Mouse (Mus musculus): Measurements from ENCODE around the gene Psmd5. TPM values are rescaled to one million over a fixed set of nuclear protein-coding genes. Genes with fewer than 3 reads are reported as not detected.
"Not testable (repeated sequence)": the region's sequence is repeated elsewhere in the genome, so short reads cannot be mapped to it uniquely, and the experiment has no call there.

The Psmd5 gene
- polyA plus RNA-seq, 1 experiment = 4.2 TPM

GRCm38 (mm10) chr2:34810775-34811174, 64.0 kb downstream of the Psmd5 start:
- TF ChIP-seq POLR2A (IDR thresholded peaks at IDR 0.05; ENCODE audit: low read depth, low read length) (no peak), CTCF (IDR thresholded peaks at IDR 0.05; ENCODE audit: extremely low read depth, insufficient read length, insufficient replicate concordance, low read depth, low read length) (no peak)
- Histone ChIP-seq H3K27me3 (ENCODE audit: control insufficient read depth, insufficient read depth, low read length) (no peaks in the 10 kb centered on the region), H3K4me3 (ENCODE audit: low read depth, low read length) (no peak overlapping the region), H3K27ac (ENCODE audit: insufficient read depth, low read depth, low read length) (no peak overlapping the region), H3K4me1 (ENCODE audit: control insufficient read depth, insufficient read depth, insufficient read length, low read length) (no peaks in the 10 kb centered on the region), H3K36me3 (ENCODE audit: control insufficient read depth, insufficient read depth, low read length) (peaks cover 51% of the 10 kb centered on the region)
- WGBS = 95% methylated on average over 3 of the region's 3 CpGs

DNA sequence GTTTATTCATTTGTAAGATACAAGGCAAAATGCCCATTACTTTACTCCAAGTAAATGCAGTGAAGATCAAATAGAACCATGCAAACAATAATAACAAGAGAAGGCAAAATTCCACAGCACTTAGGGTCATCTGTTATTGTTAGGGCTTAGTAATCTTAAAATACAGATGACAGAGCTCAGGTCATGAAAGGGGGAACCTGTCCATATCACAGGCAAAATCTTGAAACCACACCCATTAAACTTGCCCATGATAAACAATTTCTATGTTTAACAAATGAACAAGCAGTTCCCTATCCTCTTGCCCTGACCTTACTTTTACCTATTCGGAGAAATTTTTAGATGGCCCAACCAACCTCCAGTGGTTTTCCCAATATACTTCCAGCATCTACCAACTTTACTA, 65.2 kb downstream of the Psmd5 start:
- Histone ChIP-seq H3K4me1 (ENCODE audit: control insufficient read depth, insufficient read depth, insufficient read length, low read length) (no peaks in the 10 kb centered on the region), H3K36me3 (ENCODE audit: control insufficient read depth, insufficient read depth, low read length) (peaks cover 52% of the 10 kb centered on the region), H3K27ac (ENCODE audit: insufficient read depth, low read depth, low read length) (no peak overlapping the region), H3K4me3 (ENCODE audit: low read depth, low read length) (no peak overlapping the region), H3K27me3 (ENCODE audit: control insufficient read depth, insufficient read depth, low read length) (no peaks in the 10 kb centered on the region)
- TF ChIP-seq CTCF (IDR thresholded peaks at IDR 0.05; ENCODE audit: extremely low read depth, insufficient read length, insufficient replicate concordance, low read depth, low read length) (no peak), POLR2A (IDR thresholded peaks at IDR 0.05; ENCODE audit: low read depth, low read length) (no peak)
- 86% methylated on average over 1 of the region's 1 CpGs for WGBS

- TF ChIP-seq CTCF (IDR thresholded peaks at IDR 0.05; ENCODE audit: extremely low read depth, insufficient read length, insufficient replicate concordance, low read depth, low read length) = no peak
- no peak for TF ChIP-seq POLR2A (IDR thresholded peaks at IDR 0.05; ENCODE audit: low read depth, low read length)
- 49% methylated on average over 2 of the region's 2 CpGs for whole genome bisulfite sequencing
- Histone ChIP-seq H3K36me3 (ENCODE audit: control insufficient read depth, insufficient read depth, low read length) (peaks cover 43% of the 10 kb centered on the region), H3K27me3 (ENCODE audit: control insufficient read depth, insufficient read depth, low read length) (no peaks in the 10 kb centered on the region), H3K27ac (ENCODE audit: insufficient read depth, low read depth, low read length) (no peak overlapping the region), H3K4me1 (ENCODE audit: control insufficient read depth, insufficient read depth, insufficient read length, low read length) (no peaks in the 10 kb centered on the region), H3K4me3 (ENCODE audit: low read depth, low read length) (no peak overlapping the region)
Observed at GRCm38 (mm10) chr2:34808057-34808456, 66.7 kb downstream of the Psmd5 start.

DNA sequence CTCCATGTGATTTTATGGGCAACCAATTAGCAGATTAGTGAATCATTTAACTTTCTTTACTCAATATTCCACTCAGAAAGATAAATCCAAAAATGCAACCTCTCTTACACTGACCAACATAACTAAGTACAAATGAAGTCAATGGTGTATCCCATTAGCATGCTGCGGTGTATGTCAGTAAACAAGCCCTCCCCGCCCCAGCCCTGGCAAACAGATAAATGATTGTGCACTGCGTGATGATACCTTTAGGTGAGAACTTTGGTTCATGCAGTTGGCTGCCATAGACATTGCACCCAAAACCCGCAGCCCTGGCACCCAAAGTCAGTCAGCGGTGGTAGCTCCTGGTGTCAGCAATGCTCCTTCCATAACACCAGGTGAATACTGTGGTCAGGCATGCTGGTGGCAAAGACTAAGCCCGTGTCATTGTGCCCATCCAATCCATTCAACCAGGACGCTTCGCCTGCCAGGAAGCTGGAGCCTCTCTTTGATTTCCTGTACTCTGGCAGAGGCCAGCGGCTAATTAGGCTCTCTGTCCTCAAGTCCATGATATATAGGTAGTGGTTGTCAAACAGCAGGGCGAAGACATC, 69.3 kb downstream of the Psmd5 start:
- Histone ChIP-seq H3K27me3 (ENCODE audit: control insufficient read depth, insufficient read depth, low read length) (no peaks in the 10 kb centered on the region), H3K27ac (ENCODE audit: insufficient read depth, low read depth, low read length) (no peak overlapping the region), H3K4me1 (ENCODE audit: control insufficient read depth, insufficient read depth, insufficient read length, low read length) (peaks cover under 1% of the 10 kb centered on the region), H3K4me3 (ENCODE audit: low read depth, low read length) (no peak overlapping the region), H3K36me3 (ENCODE audit: control insufficient read depth, insufficient read depth, low read length) (peaks cover 27% of the 10 kb centered on the region)
- TF ChIP-seq CTCF (IDR thresholded peaks at IDR 0.05; ENCODE audit: extremely low read depth, insufficient read length, insufficient replicate concordance, low read depth, low read length) = no peak
- TF ChIP-seq POLR2A (IDR thresholded peaks at IDR 0.05; ENCODE audit: low read depth, low read length) = no peak
- 85% methylated on average over 10 of the region's 10 CpGs for WGBS

- Histone ChIP-seq H3K27ac (ENCODE audit: insufficient read depth, low read depth, low read length) (no peak overlapping the region), H3K4me1 (ENCODE audit: control insufficient read depth, insufficient read depth, insufficient read length, low read length) (peaks cover 2% of the 10 kb centered on the region), H3K4me3 (ENCODE audit: low read depth, low read length) (no peak overlapping the region), H3K36me3 (ENCODE audit: control insufficient read depth, insufficient read depth, low read length) (peaks cover 24% of the 10 kb centered on the region), H3K27me3 (ENCODE audit: control insufficient read depth, insufficient read depth, low read length) (no peaks in the 10 kb centered on the region)
- WGBS = 38% methylated on average over 1 of the region's 1 CpGs
- TF ChIP-seq CTCF (IDR thresholded peaks at IDR 0.05; ENCODE audit: extremely low read depth, insufficient read length, insufficient replicate concordance, low read depth, low read length) (no peak), POLR2A (IDR thresholded peaks at IDR 0.05; ENCODE audit: low read depth, low read length) (no peak)
Observed at GRCm38 (mm10) chr2:34804815-34805214, 70.0 kb downstream of the Psmd5 start.

DNA sequence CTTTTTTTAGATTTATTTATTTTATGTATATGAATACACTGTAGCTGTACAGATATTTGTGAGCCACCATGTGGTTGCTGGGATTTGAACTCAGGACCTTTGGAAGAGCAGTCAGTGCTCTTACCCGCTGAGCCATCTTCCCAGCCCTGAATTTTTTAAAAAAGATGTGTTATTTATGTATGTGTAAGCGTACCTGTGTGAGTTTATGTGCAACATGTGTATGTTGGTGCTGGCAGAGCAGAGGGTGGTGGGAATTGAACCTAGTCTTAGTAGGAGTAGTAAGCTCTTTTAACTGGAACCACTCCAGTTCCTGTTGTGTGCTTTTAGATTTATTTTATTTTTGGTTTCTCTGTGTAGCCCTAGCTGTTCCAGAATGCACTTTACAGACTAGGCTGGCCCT, 70.6 kb downstream of the Psmd5 start:
- peaks cover 24% of the 10 kb centered on the region for H3K36me3 ChIP-seq (ENCODE audit: control insufficient read depth, insufficient read depth, low read length)
- 96% methylated on average over 2 of the region's 2 CpGs for WGBS
- H3K27ac ChIP-seq (ENCODE audit: insufficient read depth, low read depth, low read length) = no peak overlapping the region
- no peaks in the 10 kb centered on the region for H3K27me3 ChIP-seq (ENCODE audit: control insufficient read depth, insufficient read depth, low read length)
- no peak overlapping the region for H3K4me3 ChIP-seq (ENCODE audit: low read depth, low read length)
- TF ChIP-seq POLR2A (IDR thresholded peaks at IDR 0.05; ENCODE audit: low read depth, low read length) (no peak), CTCF (IDR thresholded peaks at IDR 0.05; ENCODE audit: extremely low read depth, insufficient read length, insufficient replicate concordance, low read depth, low read length) (no peak)
- H3K4me1 ChIP-seq (ENCODE audit: control insufficient read depth, insufficient read depth, insufficient read length, low read length) = peaks cover 2% of the 10 kb centered on the region

GRCm38 (mm10) chr2:34803746-34804145, 71.0 kb downstream of the Psmd5 start:
- Histone ChIP-seq H3K4me3 (ENCODE audit: low read depth, low read length) (no peak overlapping the region), H3K27ac (ENCODE audit: insufficient read depth, low read depth, low read length) (no peak overlapping the region), H3K36me3 (ENCODE audit: control insufficient read depth, insufficient read depth, low read length) (peaks cover 21% of the 10 kb centered on the region), H3K27me3 (ENCODE audit: control insufficient read depth, insufficient read depth, low read length) (no peaks in the 10 kb centered on the region), H3K4me1 (ENCODE audit: control insufficient read depth, insufficient read depth, insufficient read length, low read length) (peaks cover 2% of the 10 kb centered on the region)
- WGBS = 50% methylated on average over 3 of the region's 3 CpGs
- TF ChIP-seq POLR2A (IDR thresholded peaks at IDR 0.05; ENCODE audit: low read depth, low read length) = no peak
- TF ChIP-seq CTCF (IDR thresholded peaks at IDR 0.05; ENCODE audit: extremely low read depth, insufficient read length, insufficient replicate concordance, low read depth, low read length) = no peak

- H3K27me3 ChIP-seq (ENCODE audit: control insufficient read depth, insufficient read depth, low read length); H3K4me1 ChIP-seq (ENCODE audit: control insufficient read depth, insufficient read depth, insufficient read length, low read length): not testable (repeated sequence)
- H3K27ac ChIP-seq (ENCODE audit: insufficient read depth, low read depth, low read length) = peak overlapping the region; percentile 75
- WGBS = under 1% methylated on average over 32 of the region's 32 CpGs
- peaks cover 15% of the 10 kb centered on the region for H3K36me3 ChIP-seq (ENCODE audit: control insufficient read depth, insufficient read depth, low read length)
- peak overlapping the region; percentile 81 for H3K4me3 ChIP-seq (ENCODE audit: low read depth, low read length)
Observed at GRCm38 (mm10) chr2:34802565-34803245, 72.1 kb downstream of the Psmd5 start.
